Mouse (Mus musculus) liver, adult (tissue): ENCODE data around the gene Mc1r.

Experiments
- GATA4 ChIP-seq: IDR thresholded peaks from 2 replicates; pipeline ENCODE4 v1.6.1; 2014; ENCODE audit warnings: mild to moderate bottlenecking, low read length; ENCODE audit not compliant: insufficient replicate concordance

The Mc1r gene

GRCm38 (mm10) chr8:123407612-123408011 is 705 bp downstream of the Mc1r start:
- no peak for TF ChIP-seq GATA4

GRCm38 (mm10) chr8:123408586-123409544 is 2.0 kb downstream of the Mc1r start:
- TF ChIP-seq GATA4: no peak

GRCm38 (mm10) chr8:123410049-123410587 is 3.2 kb downstream of the Mc1r start:
- peak; percentile 33; the same call in 1 of the 2 replicates for TF ChIP-seq GATA4

- no peak for TF ChIP-seq GATA4
These were observed 3.9 kb downstream of the Mc1r start for GRCm38 (mm10) chr8:123410788-123411187.

- TF ChIP-seq GATA4: no peak
These were observed 4.3 kb downstream of the Mc1r start, which contains the start of gene Tubb3 for GRCm38 (mm10) chr8:123411246-123411645. Gene Tubb3 (plus strand): TSS chr8:123411424.

GRCm38 (mm10) chr8:123411781-123412327 is 4.9 kb downstream of the Mc1r start:
- no peak for TF ChIP-seq GATA4

GRCm38 (mm10) chr8:123412560-123413170 is 5.8 kb downstream of the Mc1r start:
- no peak for TF ChIP-seq GATA4

- TF ChIP-seq GATA4: no peak
These were observed 7.3 kb downstream of the Mc1r start for GRCm38 (mm10) chr8:123414255-123414654.

- TF ChIP-seq GATA4: no peak
These were observed 9.3 kb downstream of the Mc1r start for GRCm38 (mm10) chr8:123415967-123416943.

- no peak for TF ChIP-seq GATA4
These were observed 10.1 kb downstream of the Mc1r start for GRCm38 (mm10) chr8:123416944-123417555.

- no peak for TF ChIP-seq GATA4
These were observed 12.8 kb downstream of the Mc1r start for GRCm38 (mm10) chr8:123419711-123420110.

GRCm38 (mm10) chr8:123420525-123421281 is 13.8 kb downstream of the Mc1r start:
- TF ChIP-seq GATA4: no peak

- no peak for TF ChIP-seq GATA4
These were observed 14.4 kb downstream of the Mc1r start for GRCm38 (mm10) chr8:123421325-123421724.
